Mouse (Mus musculus) olfactory bulb, adult 2 months (tissue): ENCODE data around the gene Rtca. TPM values are rescaled to one million over a fixed set of nuclear protein-coding genes. Genes with fewer than 3 reads are reported as not detected.
A peak's percentile ranks its signal among the peaks of the same experiment; 100 is the strongest.

Experiments used
- H3K27ac ChIP-seq: fragments of 200-500 bp; 2 replicates; pipeline ENCODE4 v1.5.1; 2012; ENCODE audit warnings: low read depth, low read length; ENCODE audit not compliant: insufficient read depth
- H3K4me1 ChIP-seq: fragments of 200-500 bp; 2 replicates; pipeline ENCODE4 v1.6.1; 2012; ENCODE audit warnings: low read length; ENCODE audit not compliant: control insufficient read depth, insufficient read depth
- H3K4me3 ChIP-seq: fragments of 200-500 bp; 2 replicates; pipeline ENCODE4 v1.5.1; 2012; ENCODE audit warnings: mild to moderate bottlenecking, low read depth, low read length, moderate library complexity; ENCODE audit not compliant: insufficient read depth
- CTCF ChIP-seq: fragments of 200-500 bp; IDR thresholded peaks from 2 replicates; pipeline ENCODE4 v1.5.1; 2012; ENCODE audit warnings: low read depth, mild to moderate bottlenecking, low read length, moderate library complexity; ENCODE audit not compliant: insufficient read depth
- POLR2A ChIP-seq: fragments of 200-500 bp; IDR thresholded peaks from 2 replicates; pipeline ENCODE4 v1.6.1; 2012; ENCODE audit warnings: mild to moderate bottlenecking, low read depth, low read length, moderate library complexity; ENCODE audit not compliant: insufficient read depth
- WGBS: fragments of 180-500 bp; shearing (Covaris S2); methylation state at CpG from one replicate; pipeline ENCODE4 v1.1.7; 2018; 5-methylcytosine and 5-hydroxymethylcytosine counted together
- polyA plus RNA-seq: library from polyadenylated mRNA; stranded (reverse); fragments of >200 nt; gene quantifications from 2 replicates; pipeline ENCODE4 v1.2.4, GENCODE M21; 2012; ENCODE audit warnings: low replicate concordance; ENCODE audit not compliant: missing spikeins, insufficient read depth, insufficient read length

The Rtca gene
- not detected in 2 replicates for polyA plus RNA-seq

- under 1% methylated on average over 44 of the region's 44 CpGs for WGBS
- H3K4me1 ChIP-seq = peaks cover 9% of the 10 kb centered on the region
- H3K27ac ChIP-seq = peak within 1 kb of the TSS; percentile 42; the same call in 1 of the 2 replicates
- peak within 1 kb of the TSS; percentile 87 for H3K4me3 ChIP-seq
- TF ChIP-seq CTCF (peak; percentile 82), POLR2A (peak; percentile 35; the same call in 1 of the 2 replicates)
These were observed at the start of gene Rtca for GRCm38 (mm10) chr3:116507772-116508351. Gene Rtca (minus strand): TSS chr3:116508208.

GRCm38 (mm10) chr3:116551362-116551761 lies 43.4 kb upstream of the Rtca start:
- Histone ChIP-seq H3K27ac (no peak overlapping the region), H3K4me1 (no peaks in the 10 kb centered on the region), H3K4me3 (no peak overlapping the region)
- TF ChIP-seq POLR2A = no peak
- no peak for TF ChIP-seq CTCF
- 92% methylated on average over 5 of the region's 5 CpGs for WGBS

GRCm38 (mm10) chr3:116547430-116547829 lies 39.4 kb upstream of the Rtca start:
- Histone ChIP-seq H3K27ac (no peak overlapping the region), H3K4me3 (no peak overlapping the region), H3K4me1 (no peaks in the 10 kb centered on the region)
- TF ChIP-seq CTCF = no peak
- TF ChIP-seq POLR2A = no peak
- WGBS = 84% methylated on average over 5 of the region's 5 CpGs

GRCm38 (mm10) chr3:116542532-116542931 lies 34.5 kb upstream of the Rtca start:
- no peak for TF ChIP-seq POLR2A
- no peak for TF ChIP-seq CTCF
- H3K27ac ChIP-seq = no peak overlapping the region
- no peak overlapping the region for H3K4me3 ChIP-seq
- WGBS = 76% methylated on average over 3 of the region's 3 CpGs
- no peaks in the 10 kb centered on the region for H3K4me1 ChIP-seq

GRCm38 (mm10) chr3:116542070-116542469 lies 34.1 kb upstream of the Rtca start:
- 68% methylated on average over 2 of the region's 2 CpGs for WGBS
- H3K4me1 ChIP-seq = no peaks in the 10 kb centered on the region

GRCm38 (mm10) chr3:116537200-116537573 lies 29.2 kb upstream of the Rtca start:
- H3K4me1 ChIP-seq = no peaks in the 10 kb centered on the region
- 70% methylated on average over 6 of the region's 6 CpGs for whole genome bisulfite sequencing
- TF ChIP-seq CTCF (no peak), POLR2A (no peak)
- H3K27ac ChIP-seq = no peak overlapping the region
- H3K4me3 ChIP-seq = no peak overlapping the region

More at GRCm38 (mm10) chr3:116542070-116542469, 34.1 kb upstream of the Rtca start:
- Histone ChIP-seq H3K4me3 (no peak overlapping the region), H3K27ac (no peak overlapping the region)
- TF ChIP-seq CTCF = no peak
- no peak for TF ChIP-seq POLR2A

GRCm38 (mm10) chr3:116536428-116537199 lies 28.6 kb upstream of the Rtca start:
- TF ChIP-seq POLR2A = no peak
- TF ChIP-seq CTCF = no peak
- no peak overlapping the region for H3K4me3 ChIP-seq
- H3K27ac ChIP-seq = no peak overlapping the region
- 76% methylated on average over 16 of the region's 16 CpGs for WGBS
- H3K4me1 ChIP-seq = no peaks in the 10 kb centered on the region

GRCm38 (mm10) chr3:116530826-116531225 lies 22.8 kb upstream of the Rtca start:
- Histone ChIP-seq H3K27ac (no peak overlapping the region), H3K4me1 (no peaks in the 10 kb centered on the region), H3K4me3 (no peak overlapping the region)
- TF ChIP-seq CTCF (no peak), POLR2A (no peak)
- 68% methylated on average over 4 of the region's 4 CpGs for WGBS

- Histone ChIP-seq H3K4me3 (no peak overlapping the region), H3K4me1 (no peaks in the 10 kb centered on the region), H3K27ac (no peak overlapping the region)
- 61% methylated on average over 5 of the region's 5 CpGs for WGBS
- TF ChIP-seq POLR2A (no peak), CTCF (no peak)
These were observed 21.7 kb upstream of the Rtca start for GRCm38 (mm10) chr3:116529741-116530140.
